Mouse (Mus musculus) cerebellum, adult 18-20 months (tissue): ENCODE measurements around the gene Rpl13a.

ENCODE experiments used
- DNase-seq, 2 experiments: peaks; one replicate each; pipeline ENCODE4 v3.0.0; 2021

Rpl13a gene

DNA sequence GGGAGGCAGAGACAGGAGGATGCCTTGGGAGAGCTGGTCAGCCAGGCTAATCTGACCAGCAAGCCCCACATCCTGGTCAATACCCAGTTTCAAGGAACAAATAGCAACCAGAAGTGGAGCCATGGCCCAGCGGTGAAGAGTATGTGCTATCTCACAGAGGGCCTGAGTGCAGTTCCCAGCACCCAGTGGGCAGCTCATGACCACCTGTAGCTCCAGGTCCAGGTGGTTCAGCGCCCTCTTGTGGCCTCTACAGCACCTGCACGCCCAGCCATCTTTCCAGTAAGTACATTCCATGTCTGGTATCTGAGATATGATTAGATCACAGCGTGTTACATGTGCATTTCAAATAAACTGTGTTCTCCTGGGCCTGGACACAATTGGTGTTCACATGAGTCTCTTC lies 42.5 kb downstream of the Rpl13a start:
- DNase-seq, result no peak

- no peak for DNase-seq
Measured at GRCm38 (mm10) chr7:45083300-45083890, 45.2 kb downstream of the Rpl13a start.

DNA sequence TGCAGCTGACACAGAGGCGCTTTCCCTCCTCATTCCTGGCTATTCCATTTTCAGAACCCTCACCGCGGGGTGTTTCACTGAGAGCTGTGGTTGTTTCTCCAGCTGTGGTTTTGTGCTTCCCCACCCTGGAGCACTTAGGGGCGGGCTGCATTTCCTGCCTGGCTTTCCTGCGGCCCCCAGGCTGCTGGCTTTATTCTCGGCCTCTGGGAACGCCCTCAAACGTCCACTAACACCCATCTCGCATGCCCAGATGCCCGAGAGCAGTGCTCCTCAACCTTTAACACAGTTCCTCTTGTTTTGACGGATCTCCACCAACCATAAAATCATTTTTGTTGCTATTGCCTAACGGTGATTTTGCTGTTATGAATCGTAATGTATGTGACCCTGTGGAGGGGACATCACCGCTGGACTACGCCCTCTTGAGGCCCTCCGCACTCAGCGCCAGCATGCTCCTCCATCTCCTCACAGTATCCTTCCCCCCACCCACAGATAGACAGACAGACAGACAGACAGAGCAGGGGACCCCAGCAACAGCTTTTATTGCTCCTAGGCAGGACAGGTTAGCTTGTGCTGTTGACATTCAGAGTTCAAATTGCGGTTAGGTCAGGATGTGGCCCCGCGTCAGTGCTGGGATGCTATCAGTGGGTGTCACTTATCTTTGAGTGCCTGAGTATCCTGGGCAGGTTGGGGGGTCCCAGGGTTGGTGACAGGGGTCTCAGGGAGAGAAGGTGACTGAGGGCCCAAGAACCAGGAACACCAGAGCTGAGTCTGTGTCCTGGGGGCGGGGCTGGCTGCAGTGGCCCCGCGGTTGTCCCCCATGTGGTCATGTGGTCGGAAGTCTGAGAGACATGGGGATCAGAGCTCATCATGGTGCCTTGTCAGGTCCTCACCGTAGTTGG lies 45.9 kb downstream of the Rpl13a start:
- no peak for DNase-seq

DNA sequence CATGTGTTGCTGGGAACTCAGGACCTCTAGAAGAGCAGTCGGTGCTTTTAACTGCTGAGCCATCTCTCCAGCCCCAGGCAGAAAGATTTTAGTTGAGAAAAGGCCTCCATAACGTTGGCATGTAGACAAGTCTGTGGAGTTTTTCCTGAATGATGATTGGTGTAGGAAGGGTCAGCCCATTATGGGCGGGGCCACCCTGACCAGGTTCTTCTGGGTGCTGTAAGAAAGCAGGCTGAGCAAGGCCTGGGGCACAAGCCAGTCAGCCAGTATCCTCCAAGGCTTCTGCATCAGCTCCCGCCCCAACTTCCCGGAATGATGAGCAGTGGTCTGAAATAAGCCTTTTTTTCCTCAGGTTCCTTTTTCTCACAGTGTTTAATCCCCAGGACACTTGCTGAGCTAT lies 47.5 kb downstream of the Rpl13a start:
- no peak for DNase-seq

GRCm38 (mm10) chr7:45079856-45080255 lies 48.7 kb downstream of the Rpl13a start:
- peak; percentile 84 to 92 for DNase-seq

- peak; percentile 72 to 79 for DNase-seq
Measured at GRCm38 (mm10) chr7:45078513-45078912, 50.0 kb downstream of the Rpl13a start.

GRCm38 (mm10) chr7:45077829-45078228 lies 50.7 kb downstream of the Rpl13a start:
- DNase-seq, result no peak

- no peak for DNase-seq
Measured at GRCm38 (mm10) chr7:45077322-45077721, 51.2 kb downstream of the Rpl13a start.

GRCm38 (mm10) chr7:45076501-45076900 lies 52.1 kb downstream of the Rpl13a start:
- no peak for DNase-seq
